ENCODE assay signal across 21 mouse cellular contexts in genomic region chr13:5729426-5730068, GRCm38 (mm10).
DNase-seq lines count a peak whose midpoint lies in the region; ATAC-seq and TF ChIP-seq lines count a peak whose summit lies in the region.
"Had no signal": no experiment of that assay in that cellular context is flagged by ENCODE, and none has a peak within 500 bp of the region (broad histone marks: within the 10 kb centered on the region; RNA-seq: fewer than 3 reads in every experiment).

No protein-coding gene starts in this region.

- H3K27me3 ChIP-seq in hindbrain, embryonic 11.5 days (ENCODE audit: control insufficient read depth, insufficient read depth, low read length) = no peaks in the 10 kb centered on the region
- no peaks in the 10 kb centered on the region for H3K27me3 ChIP-seq in hindbrain, postnatal 0 days (ENCODE audit: insufficient read depth, low read length)
- no peaks in the 10 kb centered on the region for H3K27me3 ChIP-seq in forebrain, embryonic 15.5 days
- H3K27me3 ChIP-seq in hindbrain, embryonic 15.5 days = no peaks in the 10 kb centered on the region
- H3K27me3 ChIP-seq in midbrain, embryonic 15.5 days (replicated peaks) = no peaks in the 10 kb centered on the region
- H3K27me3 ChIP-seq: heart, embryonic 15.5 days; limb, embryonic 13.5 days; liver, embryonic 12.5 days had no signal

- ATAC-seq in hindbrain, embryonic 11.5 days (ENCODE audit: low FRiP score) = peak; percentile 50
- no peak for ATAC-seq in hindbrain, postnatal 0 days
- ATAC-seq in forebrain, embryonic 15.5 days (replicated peaks) = peak; percentile 37; the same call in 1 of the 2 replicates
- ATAC-seq in hindbrain, embryonic 15.5 days (ENCODE audit: low FRiP score, low read depth) = peak; percentile 63; the same call in 1 of the 2 replicates
- peak; percentile 73 for ATAC-seq in midbrain, embryonic 15.5 days (replicated peaks)
- ATAC-seq: liver, embryonic 12.5 days had no signal

- 64% methylated on average over 6 of the region's 6 CpGs for WGBS in hindbrain, embryonic 11.5 days
- WGBS in hindbrain, postnatal 0 days = 61% methylated on average over 6 of the region's 6 CpGs
- 75% methylated on average over 6 of the region's 6 CpGs for WGBS in forebrain, embryonic 15.5 days
- 59% methylated on average over 6 of the region's 6 CpGs for WGBS in hindbrain, embryonic 15.5 days
- 63% methylated on average over 6 of the region's 6 CpGs for WGBS in midbrain, embryonic 15.5 days

- H3K9ac ChIP-seq in hindbrain, embryonic 11.5 days (ENCODE audit: low read depth, low read length) = no peak overlapping the region
- H3K9ac ChIP-seq in hindbrain, postnatal 0 days (replicated peaks; ENCODE audit: low read length) = no peak overlapping the region
- H3K9ac ChIP-seq in forebrain, embryonic 15.5 days (replicated peaks) = no peak overlapping the region
- no peak overlapping the region for H3K9ac ChIP-seq in hindbrain, embryonic 15.5 days
- H3K9ac ChIP-seq in midbrain, embryonic 15.5 days = no peak overlapping the region
- H3K9ac ChIP-seq: heart, embryonic 15.5 days; limb, embryonic 13.5 days; liver, embryonic 12.5 days; lung, embryonic 14.5 days had no signal

- no peak overlapping the region for H3K4me3 ChIP-seq in hindbrain, embryonic 11.5 days (ENCODE audit: low read depth, low read length)
- H3K4me3 ChIP-seq in hindbrain, postnatal 0 days (ENCODE audit: low read length) = no peak overlapping the region
- no peak overlapping the region for H3K4me3 ChIP-seq in forebrain, embryonic 15.5 days
- no peak overlapping the region for H3K4me3 ChIP-seq in hindbrain, embryonic 15.5 days
- no peak overlapping the region for H3K4me3 ChIP-seq in midbrain, embryonic 15.5 days
- H3K4me3 ChIP-seq: heart, adult 2 months; heart, embryonic 15.5 days; limb, embryonic 13.5 days; liver, embryonic 12.5 days had no signal

- DNase-seq in hindbrain, embryonic 11.5 days (ENCODE audit: low spot score) = no peak
- DNase-seq in hindbrain, postnatal 0 days (ENCODE audit: low spot score) = no peak
- DNase-seq in cerebellum, adult 9-10 months = no peak
- no peak for DNase-seq in ovary, postnatal 10 days (ENCODE audit: low spot score)
- DNase-seq: adrenal gland, postnatal 10 days; cerebellum, adult 18-20 months; cerebellum, postnatal 25 days; gastrocnemius, postnatal 14 days; heart, adult 2 months; heart, postnatal 36 days; kidney, adult 2 months; layer of hippocampus, adult 9-11 months; lung, embryonic 14.5 days; thymus, postnatal 25 days had no signal

- no peak for TF ChIP-seq CTCF in hindbrain, postnatal 0 days (IDR thresholded peaks at IDR 0.05; ENCODE audit: low read depth)

- H3K4me1 ChIP-seq in hindbrain, embryonic 11.5 days (replicated peaks; ENCODE audit: control insufficient read depth, insufficient read depth, low read length) = no peaks in the 10 kb centered on the region
- H3K4me1 ChIP-seq in hindbrain, postnatal 0 days (ENCODE audit: insufficient read depth, low read length) = no peaks in the 10 kb centered on the region
- H3K4me1 ChIP-seq in forebrain, embryonic 15.5 days = peaks cover 7% of the 10 kb centered on the region
- no peaks in the 10 kb centered on the region for H3K4me1 ChIP-seq in hindbrain, embryonic 15.5 days (replicated peaks)
- peaks cover 9% of the 10 kb centered on the region for H3K4me1 ChIP-seq in midbrain, embryonic 15.5 days
- H3K4me1 ChIP-seq: heart, embryonic 15.5 days; limb, embryonic 13.5 days; liver, embryonic 12.5 days had no signal

- no peaks in the 10 kb centered on the region for H3K9me3 ChIP-seq in hindbrain, embryonic 11.5 days (ENCODE audit: control insufficient read depth, low read length)
- no peaks in the 10 kb centered on the region for H3K9me3 ChIP-seq in hindbrain, postnatal 0 days (ENCODE audit: low read length)
- no peaks in the 10 kb centered on the region for H3K9me3 ChIP-seq in forebrain, embryonic 15.5 days
- H3K9me3 ChIP-seq in hindbrain, embryonic 15.5 days = no peaks in the 10 kb centered on the region
- no peaks in the 10 kb centered on the region for H3K9me3 ChIP-seq in midbrain, embryonic 15.5 days
- H3K9me3 ChIP-seq: heart, embryonic 15.5 days; limb, embryonic 13.5 days; liver, embryonic 12.5 days had no signal

- no peaks in the 10 kb centered on the region for H3K36me3 ChIP-seq in hindbrain, embryonic 11.5 days (ENCODE audit: control insufficient read depth, insufficient read depth, low read length)
- no peaks in the 10 kb centered on the region for H3K36me3 ChIP-seq in hindbrain, postnatal 0 days (ENCODE audit: insufficient read depth, low read length)
- H3K36me3 ChIP-seq in forebrain, embryonic 15.5 days = no peaks in the 10 kb centered on the region
- H3K36me3 ChIP-seq in hindbrain, embryonic 15.5 days = no peaks in the 10 kb centered on the region
- H3K36me3 ChIP-seq in midbrain, embryonic 15.5 days (replicated peaks) = no peaks in the 10 kb centered on the region
- H3K36me3 ChIP-seq: heart, embryonic 15.5 days; limb, embryonic 13.5 days; liver, embryonic 12.5 days had no signal

- no peak overlapping the region for H3K27ac ChIP-seq in hindbrain, embryonic 11.5 days (ENCODE audit: low read depth, low read length)
- H3K27ac ChIP-seq in hindbrain, postnatal 0 days = no peak overlapping the region; the same call in 1 of the 2 replicates
- H3K27ac ChIP-seq in forebrain, embryonic 15.5 days (replicated peaks) = no peak overlapping the region
- H3K27ac ChIP-seq in hindbrain, embryonic 15.5 days (replicated peaks) = no peak overlapping the region
- H3K27ac ChIP-seq in midbrain, embryonic 15.5 days = no peak overlapping the region
- H3K27ac ChIP-seq: heart, adult 2 months; heart, embryonic 15.5 days; kidney, postnatal 0 days; limb, embryonic 13.5 days; liver, embryonic 12.5 days had no signal

- H3K4me2 ChIP-seq in hindbrain, embryonic 11.5 days (replicated peaks; ENCODE audit: low read depth, low read length) = no peak overlapping the region
- H3K4me2 ChIP-seq in hindbrain, postnatal 0 days (ENCODE audit: low read depth, low read length) = no peak overlapping the region
- H3K4me2 ChIP-seq in forebrain, embryonic 15.5 days (replicated peaks) = no peak overlapping the region
- no peak overlapping the region for H3K4me2 ChIP-seq in hindbrain, embryonic 15.5 days
- no peak overlapping the region for H3K4me2 ChIP-seq in midbrain, embryonic 15.5 days
- H3K4me2 ChIP-seq: heart, embryonic 15.5 days; limb, embryonic 13.5 days; liver, embryonic 12.5 days; lung, embryonic 14.5 days had no signal
